Mouse (Mus musculus): ENCODE measurements at regions not wholly inside any gene's neighbourhood (a gene's known extent, or its start where the extent isn't known, plus 50 kb on each side); places are given as distances from the start of the nearest gene placed in this dataset.

DNA sequence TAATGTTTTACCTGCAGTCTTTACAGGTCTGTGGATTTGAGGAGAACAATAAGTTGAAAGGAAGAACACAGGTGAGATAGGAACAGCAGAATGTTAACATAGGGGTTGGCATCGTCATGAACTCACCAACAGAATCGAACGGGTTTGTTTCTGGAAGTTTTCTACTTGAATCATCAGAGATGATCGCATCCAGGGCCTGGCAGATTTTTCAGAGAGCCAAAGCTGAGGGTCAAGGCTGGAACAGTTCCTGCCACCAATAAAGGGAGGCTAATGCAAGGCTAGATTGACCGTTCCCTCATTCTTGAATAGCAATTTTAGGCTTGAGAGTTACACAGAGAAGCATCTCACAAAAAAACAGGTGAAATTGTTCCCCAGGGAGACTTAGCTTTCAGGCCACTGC is 168.0 kb upstream of the Ubl3 start:
- DNase-seq (ENCODE audit: low read depth in 1 of 2, low spot score in 2 of 2) = no peak
- TF ChIP-seq POLR2A (IDR thresholded peaks at IDR 0.05; ENCODE audit: low read depth, low read length) (no peak), CTCF (IDR thresholded peaks at IDR 0.05; ENCODE audit: extremely low read depth, insufficient read depth, insufficient read length, insufficient replicate concordance) (no peak)

DNA sequence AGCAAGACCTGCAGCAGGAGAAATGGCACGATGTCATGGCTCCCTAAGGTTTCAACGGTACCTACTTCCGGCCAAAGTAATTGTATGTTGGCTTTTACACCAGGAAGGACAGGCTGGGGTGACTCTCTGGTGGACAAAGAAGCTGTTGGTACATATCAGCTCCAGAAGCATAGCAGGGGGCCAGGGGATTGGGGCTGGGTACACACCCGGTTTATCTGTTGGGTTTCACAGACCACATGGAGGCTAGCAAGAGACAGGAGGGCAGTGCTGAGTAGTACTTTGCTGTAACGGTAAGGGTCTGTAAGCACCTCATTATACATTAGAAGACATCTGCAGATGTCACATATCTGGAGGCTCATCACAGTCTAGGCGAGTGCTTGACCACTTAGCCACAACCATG is 164.0 kb upstream of the Ubl3 start:
- no peaks in the 10 kb centered on the region for H3K27me3 ChIP-seq (ENCODE audit: control insufficient read depth, insufficient read depth, low read length)
- H3K4me3 ChIP-seq (ENCODE audit: extremely low read depth, insufficient read depth, insufficient read length) = no peak overlapping the region
- no peaks in the 10 kb centered on the region for H3K4me1 ChIP-seq (ENCODE audit: control insufficient read depth, insufficient read depth, insufficient read length)
- WGBS = 88% methylated on average over 6 of the region's 6 CpGs
- H3K36me3 ChIP-seq (ENCODE audit: control insufficient read depth, insufficient read depth, low read length) = no peaks in the 10 kb centered on the region
- no peak overlapping the region for H3K27ac ChIP-seq (ENCODE audit: insufficient read depth, low read length)
- no peak for DNase-seq (ENCODE audit: low read depth in 1 of 2, low spot score in 2 of 2)
- no peak for TF ChIP-seq CTCF (IDR thresholded peaks at IDR 0.05; ENCODE audit: extremely low read depth, insufficient read depth, insufficient read length, insufficient replicate concordance)
- TF ChIP-seq POLR2A (IDR thresholded peaks at IDR 0.05; ENCODE audit: low read depth, low read length) = no peak

More for the DNA sequence above, 168.0 kb upstream of the Ubl3 start:
- H3K27me3 ChIP-seq (ENCODE audit: control insufficient read depth, insufficient read depth, low read length) = no peaks in the 10 kb centered on the region
- WGBS = 92% methylated on average over 5 of the region's 5 CpGs
- no peak overlapping the region for H3K4me3 ChIP-seq (ENCODE audit: extremely low read depth, insufficient read depth, insufficient read length)
- H3K27ac ChIP-seq (ENCODE audit: insufficient read depth, low read length) = no peak overlapping the region
- H3K36me3 ChIP-seq (ENCODE audit: control insufficient read depth, insufficient read depth, low read length) = no peaks in the 10 kb centered on the region
- H3K4me1 ChIP-seq (ENCODE audit: control insufficient read depth, insufficient read depth, insufficient read length) = no peaks in the 10 kb centered on the region

DNA sequence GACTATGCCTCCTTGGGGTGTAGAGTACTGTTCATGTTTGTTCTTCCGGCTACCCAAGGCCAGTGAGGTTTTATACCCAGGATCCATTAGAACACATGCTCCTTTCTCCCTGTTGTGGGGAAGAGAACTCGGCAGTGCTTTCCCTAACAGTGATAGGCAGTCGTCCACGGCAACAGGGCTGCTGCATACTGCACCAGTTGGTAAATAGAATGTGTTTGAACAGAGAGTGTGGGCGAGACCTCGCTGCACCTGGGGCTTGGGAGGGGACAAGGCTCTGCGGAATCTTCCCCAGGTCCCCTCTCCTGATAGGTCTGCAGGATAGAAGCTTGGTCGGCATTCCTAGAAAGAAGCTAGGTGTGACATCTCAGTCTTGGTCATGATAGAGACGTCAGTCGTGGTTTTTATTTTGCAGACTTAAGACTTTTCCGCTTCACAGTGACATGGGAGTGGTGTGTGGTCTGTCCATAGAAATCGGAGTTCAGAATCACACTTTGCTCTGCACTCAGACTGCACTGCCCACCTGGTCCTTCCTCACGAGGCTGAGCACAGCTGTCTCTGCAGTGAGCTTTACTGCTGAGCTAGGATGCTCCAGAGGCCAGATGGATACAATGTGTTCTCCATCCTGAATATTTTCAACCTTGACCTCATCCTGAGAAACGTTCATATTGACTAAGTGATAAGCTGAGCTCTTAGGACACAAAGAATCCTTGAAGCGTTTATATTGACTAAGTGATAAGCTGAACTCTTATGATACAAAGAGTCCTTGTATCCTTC is 162.8 kb upstream of the Ubl3 start:
- no peak for TF ChIP-seq CTCF (IDR thresholded peaks at IDR 0.05; ENCODE audit: extremely low read depth, insufficient read depth, insufficient read length, insufficient replicate concordance)
- TF ChIP-seq POLR2A (IDR thresholded peaks at IDR 0.05; ENCODE audit: low read depth, low read length) = no peak
- H3K27me3 ChIP-seq (ENCODE audit: control insufficient read depth, insufficient read depth, low read length) = no peaks in the 10 kb centered on the region
- H3K36me3 ChIP-seq (ENCODE audit: control insufficient read depth, insufficient read depth, low read length) = no peaks in the 10 kb centered on the region
- 83% methylated on average over 15 of the region's 15 CpGs for WGBS
- H3K4me3 ChIP-seq (ENCODE audit: extremely low read depth, insufficient read depth, insufficient read length) = no peak overlapping the region
- H3K4me1 ChIP-seq (ENCODE audit: control insufficient read depth, insufficient read depth, insufficient read length) = no peaks in the 10 kb centered on the region
- DNase-seq (ENCODE audit: low read depth in 1 of 2, low spot score in 2 of 2) = no peak
- no peak overlapping the region for H3K27ac ChIP-seq (ENCODE audit: insufficient read depth, low read length)

DNA sequence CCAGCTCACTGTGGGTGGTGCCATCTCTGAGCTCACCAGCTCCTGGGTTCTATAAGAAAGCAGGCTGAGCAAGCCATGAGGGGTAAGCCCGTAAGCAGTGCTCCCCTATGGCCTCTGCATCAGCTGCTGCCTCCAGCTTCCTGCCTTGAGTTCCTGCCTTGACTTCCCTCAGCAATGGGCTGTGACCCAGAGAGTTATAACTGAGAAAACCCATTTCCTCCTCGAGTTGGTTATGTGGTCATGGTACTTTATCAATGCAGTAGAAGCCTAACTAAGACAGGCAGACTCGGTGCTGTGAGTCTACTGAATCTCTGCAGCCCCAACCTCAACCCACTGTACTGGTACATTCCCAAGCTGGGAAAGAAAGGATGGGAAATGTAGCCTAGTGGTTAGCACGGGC is 162.2 kb upstream of the Ubl3 start:
- no peaks in the 10 kb centered on the region for H3K4me1 ChIP-seq (ENCODE audit: control insufficient read depth, insufficient read depth, insufficient read length)
- no peak overlapping the region for H3K4me3 ChIP-seq (ENCODE audit: extremely low read depth, insufficient read depth, insufficient read length)
- WGBS = 37% methylated on average over 4 of the region's 4 CpGs
- TF ChIP-seq POLR2A (IDR thresholded peaks at IDR 0.05; ENCODE audit: low read depth, low read length) = no peak
- no peak for TF ChIP-seq CTCF (IDR thresholded peaks at IDR 0.05; ENCODE audit: extremely low read depth, insufficient read depth, insufficient read length, insufficient replicate concordance)
- no peaks in the 10 kb centered on the region for H3K27me3 ChIP-seq (ENCODE audit: control insufficient read depth, insufficient read depth, low read length)
- H3K27ac ChIP-seq (ENCODE audit: insufficient read depth, low read length) = no peak overlapping the region
- no peak for DNase-seq (ENCODE audit: low read depth in 1 of 2, low spot score in 2 of 2)
- no peaks in the 10 kb centered on the region for H3K36me3 ChIP-seq (ENCODE audit: control insufficient read depth, insufficient read depth, low read length)

DNA sequence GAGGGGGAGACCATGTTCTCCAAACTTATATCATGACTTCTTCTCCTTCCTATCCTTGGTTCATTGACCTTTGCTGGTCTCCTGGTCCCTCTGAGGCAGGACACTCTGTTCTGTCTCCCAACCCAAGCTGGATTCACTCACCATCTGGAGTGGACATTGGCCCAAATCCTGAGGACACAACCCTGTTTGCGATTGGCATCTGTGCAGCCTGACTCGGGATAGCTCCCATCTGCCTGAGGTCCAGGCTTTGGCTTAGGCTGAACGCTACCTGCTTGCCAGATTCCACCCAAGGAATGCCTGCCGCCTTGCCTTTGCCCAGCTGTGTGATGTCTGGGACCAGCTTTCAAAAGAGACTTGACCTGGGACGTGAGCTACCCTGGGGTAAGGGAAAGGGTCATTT is 161.2 kb upstream of the Ubl3 start:
- WGBS = 92% methylated on average over 5 of the region's 5 CpGs
- H3K4me3 ChIP-seq (ENCODE audit: extremely low read depth, insufficient read depth, insufficient read length) = no peak overlapping the region
- TF ChIP-seq CTCF (IDR thresholded peaks at IDR 0.05; ENCODE audit: extremely low read depth, insufficient read depth, insufficient read length, insufficient replicate concordance) (no peak), POLR2A (IDR thresholded peaks at IDR 0.05; ENCODE audit: low read depth, low read length) (no peak)
- no peaks in the 10 kb centered on the region for H3K27me3 ChIP-seq (ENCODE audit: control insufficient read depth, insufficient read depth, low read length)
- H3K27ac ChIP-seq (ENCODE audit: insufficient read depth, low read length) = no peak overlapping the region
- DNase-seq (ENCODE audit: low read depth in 1 of 2, low spot score in 2 of 2) = no peak
- no peaks in the 10 kb centered on the region for H3K36me3 ChIP-seq (ENCODE audit: control insufficient read depth, insufficient read depth, low read length)
- H3K4me1 ChIP-seq (ENCODE audit: control insufficient read depth, insufficient read depth, insufficient read length) = peaks cover 2% of the 10 kb centered on the region; the same call in 1 of the 2 replicates

DNA sequence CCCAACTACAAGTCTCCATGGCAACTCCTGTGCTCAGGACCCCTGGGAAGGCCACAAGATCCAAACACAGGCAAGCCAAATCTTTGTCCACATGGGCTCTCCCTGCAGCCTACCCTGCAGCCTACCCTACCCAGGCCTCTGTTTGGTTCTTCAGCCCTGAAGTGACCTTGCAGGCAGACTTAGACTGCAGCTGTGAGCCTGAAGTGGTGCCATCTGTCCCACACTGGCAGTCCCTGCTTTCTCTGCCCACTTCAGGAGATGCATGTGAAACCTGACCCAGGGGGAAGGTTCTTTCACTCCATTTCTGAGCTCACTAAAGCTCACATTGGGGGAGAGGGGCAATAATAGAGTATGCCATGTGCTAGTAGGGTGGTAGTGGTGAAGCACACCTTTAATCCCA is 160.4 kb upstream of the Ubl3 start:
- TF ChIP-seq CTCF (IDR thresholded peaks at IDR 0.05; ENCODE audit: extremely low read depth, insufficient read depth, insufficient read length, insufficient replicate concordance) = no peak
- TF ChIP-seq POLR2A (IDR thresholded peaks at IDR 0.05; ENCODE audit: low read depth, low read length) = no peak
- no peaks in the 10 kb centered on the region for H3K27me3 ChIP-seq (ENCODE audit: control insufficient read depth, insufficient read depth, low read length)
- H3K27ac ChIP-seq (ENCODE audit: insufficient read depth, low read length) = no peak overlapping the region
- no peak overlapping the region for H3K4me3 ChIP-seq (ENCODE audit: extremely low read depth, insufficient read depth, insufficient read length)
- peaks cover 7% of the 10 kb centered on the region; the same call in 1 of the 2 replicates for H3K4me1 ChIP-seq (ENCODE audit: control insufficient read depth, insufficient read depth, insufficient read length)
- DNase-seq (ENCODE audit: low read depth in 1 of 2, low spot score in 2 of 2) = no peak
- no peaks in the 10 kb centered on the region for H3K36me3 ChIP-seq (ENCODE audit: control insufficient read depth, insufficient read depth, low read length)

DNA sequence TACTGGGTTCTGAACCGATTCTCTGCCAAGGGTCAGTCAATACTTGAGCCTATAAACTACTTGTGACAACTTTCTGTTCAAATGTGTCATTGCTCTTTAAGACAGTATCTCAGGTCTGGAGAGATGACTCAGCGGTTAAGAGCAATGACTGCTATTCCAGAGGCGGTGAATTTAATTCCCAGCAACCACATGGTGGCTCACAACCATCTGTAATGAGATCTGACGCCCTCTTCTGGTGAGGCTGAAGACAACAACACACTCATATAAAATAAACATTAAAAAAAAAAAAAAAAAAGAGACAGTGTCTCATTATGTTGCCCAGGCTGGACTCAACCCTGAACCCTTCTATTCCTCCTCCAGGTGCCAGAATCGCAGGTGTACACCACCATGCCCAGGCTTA is 159.0 kb upstream of the Ubl3 start:
- Histone ChIP-seq H3K36me3 (ENCODE audit: control insufficient read depth, insufficient read depth, low read length) (no peaks in the 10 kb centered on the region), H3K4me1 (ENCODE audit: control insufficient read depth, insufficient read depth, insufficient read length) (peaks cover 10% of the 10 kb centered on the region; the same call in 1 of the 2 replicates), H3K27ac (ENCODE audit: insufficient read depth, low read length) (no peak overlapping the region), H3K27me3 (ENCODE audit: control insufficient read depth, insufficient read depth, low read length) (no peaks in the 10 kb centered on the region), H3K4me3 (ENCODE audit: extremely low read depth, insufficient read depth, insufficient read length) (no peak overlapping the region)
- 75% methylated on average over 5 of the region's 5 CpGs for WGBS
- TF ChIP-seq POLR2A (IDR thresholded peaks at IDR 0.05; ENCODE audit: low read depth, low read length) = no peak
- no peak for TF ChIP-seq CTCF (IDR thresholded peaks at IDR 0.05; ENCODE audit: extremely low read depth, insufficient read depth, insufficient read length, insufficient replicate concordance)
- DNase-seq (ENCODE audit: low read depth in 1 of 2, low spot score in 2 of 2) = no peak

Measured in spleen, adult 2 months (tissue).